Mouse (Mus musculus): Measurements from ENCODE around the gene Pcdh7.

- TF ChIP-seq CTCF (conservative IDR thresholded peaks at IDR 0.05; ENCODE audit: low read length): no peak
- no peak for TF ChIP-seq POU5F1 (IDR thresholded peaks at IDR 0.05; ENCODE audit: borderline replicate concordance, low read length)
- TF ChIP-seq NANOG (IDR thresholded peaks at IDR 0.05; ENCODE audit: borderline replicate concordance, low read length): no peak
Measured at GRCm38 (mm10) chr5:57850111-57850510, 132.3 kb downstream of the Pcdh7 start.
